Mouse (Mus musculus): ENCODE measurements at regions not wholly inside any gene's neighbourhood (a gene's known extent, or its start where the extent isn't known, plus 50 kb on each side); places are given as distances from the start of the nearest gene placed in this dataset.

DNA sequence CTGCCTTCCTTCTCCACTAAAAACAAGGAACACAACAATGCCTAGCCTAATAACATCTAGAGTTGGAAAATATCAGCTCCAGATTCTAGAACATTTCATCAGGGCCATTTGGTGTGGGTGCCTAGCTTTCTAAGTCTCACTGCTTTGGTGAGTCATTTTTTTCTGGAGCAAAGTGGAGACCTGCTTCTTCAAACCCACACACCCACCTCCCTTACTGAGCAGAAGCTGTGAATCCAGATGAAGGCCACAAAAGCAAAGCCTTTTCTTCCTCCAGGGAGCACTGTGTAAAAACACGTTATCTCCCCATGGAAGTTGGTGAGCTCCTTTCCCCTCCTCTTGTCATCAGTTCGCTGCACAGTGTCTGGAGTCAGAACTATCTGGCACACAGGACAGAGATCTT, 294.1 kb downstream of the Mex3b start:
- peak; percentile 79 for DNase-seq (ENCODE audit: low read depth, low spot score)

DNA sequence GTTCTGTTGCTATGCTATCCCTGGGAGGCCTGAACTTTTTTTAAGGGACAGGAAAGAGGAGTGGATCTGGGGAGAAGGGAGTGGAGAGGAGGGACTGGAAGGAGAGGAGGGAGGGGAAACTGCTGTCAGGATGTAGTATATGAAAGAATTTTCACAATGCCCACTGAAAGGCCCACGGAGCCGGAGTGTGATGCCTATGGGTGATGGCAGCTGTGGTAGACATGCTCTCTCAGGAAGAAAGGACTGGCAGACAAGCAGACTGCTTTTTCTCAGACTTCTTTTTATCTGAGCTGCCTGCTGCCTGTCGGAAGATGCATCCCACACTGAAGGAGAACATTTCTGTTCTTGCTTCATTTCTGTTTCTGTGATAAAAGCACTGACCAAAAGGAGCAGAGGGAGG, 295.7 kb downstream of the Mex3b start:
- DNase-seq (ENCODE audit: low read depth, low spot score) = peak; percentile 59

DNA sequence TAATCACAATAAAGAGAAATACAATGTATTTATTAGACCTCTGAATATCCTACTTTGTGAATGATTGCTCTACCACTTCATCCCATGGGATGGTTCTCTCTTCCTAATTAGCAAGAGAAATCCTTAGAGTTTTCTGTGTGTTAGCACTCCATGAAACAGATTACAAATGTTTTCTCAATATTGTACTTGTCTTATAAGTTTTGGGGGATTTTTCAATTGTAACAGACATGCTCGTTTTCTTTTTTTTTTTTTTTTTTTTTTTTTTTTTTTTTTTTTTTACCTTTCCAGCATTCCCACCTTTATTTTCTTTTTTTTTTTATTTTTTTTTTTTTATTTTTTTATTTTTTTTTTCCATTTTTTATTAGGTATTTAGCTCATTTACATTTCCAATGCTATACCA, 312.3 kb downstream of the Mex3b start:
- DNase-seq (ENCODE audit: low read depth, low spot score) = no peak

- no peak for DNase-seq (ENCODE audit: low read depth, low spot score)
Observed at GRCm38 (mm10) chr7:83186341-83186740, 319.2 kb downstream of the Mex3b start.

DNA sequence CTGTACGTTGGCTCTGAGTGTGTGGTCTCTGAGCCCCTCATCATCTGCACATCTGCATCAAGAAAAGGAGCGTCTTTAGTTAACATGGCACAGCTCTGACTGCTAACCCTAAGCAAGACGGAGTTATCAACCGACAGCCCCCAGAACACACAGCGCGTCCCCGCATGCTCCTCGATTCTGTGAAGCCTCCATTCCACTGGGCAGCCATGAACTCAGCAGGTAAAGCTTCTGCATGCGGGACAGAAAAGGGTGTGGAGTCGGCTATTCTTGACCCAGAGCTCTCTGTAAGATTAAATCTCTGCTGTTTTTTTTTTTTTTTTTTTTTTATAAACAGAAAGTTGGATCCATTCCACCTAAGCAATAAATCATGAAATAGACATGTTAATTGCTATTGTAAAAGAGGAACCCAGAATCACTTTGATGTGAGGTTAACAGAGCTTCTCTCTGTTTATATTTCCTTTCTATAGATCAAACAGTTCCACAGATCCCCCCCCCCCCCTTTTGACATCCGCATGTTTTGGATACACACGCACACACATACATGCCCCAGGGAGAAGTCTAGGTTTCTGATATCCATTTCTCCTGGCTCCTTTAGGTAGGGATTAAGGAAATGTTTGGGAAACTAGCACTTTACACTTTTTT, 328.9 kb downstream of the Mex3b start:
- no peak for DNase-seq (ENCODE audit: low read depth, low spot score)

DNA sequence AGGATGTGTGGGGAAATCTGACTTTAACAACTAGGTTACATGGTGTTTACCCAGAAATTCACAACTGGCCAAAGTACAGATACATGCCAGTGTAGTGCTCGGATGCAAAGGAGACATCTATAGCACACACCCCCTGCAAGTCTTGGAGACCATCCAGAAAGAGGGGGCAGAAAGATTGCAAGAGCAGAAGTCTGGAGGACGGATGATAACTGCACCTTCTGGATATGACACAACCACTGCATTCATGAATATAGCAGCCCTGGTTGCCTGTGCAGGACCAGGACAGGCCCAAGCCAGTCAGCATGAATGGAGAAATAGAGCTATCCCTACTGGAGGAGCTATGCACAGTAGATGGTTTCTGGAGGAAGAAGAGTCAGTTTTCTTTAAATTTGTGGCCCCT, 330.4 kb downstream of the Mex3b start:
- peak; percentile 53 for DNase-seq (ENCODE audit: low read depth, low spot score)

GRCm38 (mm10) chr7:83201126-83201686, 334.1 kb downstream of the Mex3b start:
- peak; percentile 3 for DNase-seq (ENCODE audit: low read depth, low spot score)

DNA sequence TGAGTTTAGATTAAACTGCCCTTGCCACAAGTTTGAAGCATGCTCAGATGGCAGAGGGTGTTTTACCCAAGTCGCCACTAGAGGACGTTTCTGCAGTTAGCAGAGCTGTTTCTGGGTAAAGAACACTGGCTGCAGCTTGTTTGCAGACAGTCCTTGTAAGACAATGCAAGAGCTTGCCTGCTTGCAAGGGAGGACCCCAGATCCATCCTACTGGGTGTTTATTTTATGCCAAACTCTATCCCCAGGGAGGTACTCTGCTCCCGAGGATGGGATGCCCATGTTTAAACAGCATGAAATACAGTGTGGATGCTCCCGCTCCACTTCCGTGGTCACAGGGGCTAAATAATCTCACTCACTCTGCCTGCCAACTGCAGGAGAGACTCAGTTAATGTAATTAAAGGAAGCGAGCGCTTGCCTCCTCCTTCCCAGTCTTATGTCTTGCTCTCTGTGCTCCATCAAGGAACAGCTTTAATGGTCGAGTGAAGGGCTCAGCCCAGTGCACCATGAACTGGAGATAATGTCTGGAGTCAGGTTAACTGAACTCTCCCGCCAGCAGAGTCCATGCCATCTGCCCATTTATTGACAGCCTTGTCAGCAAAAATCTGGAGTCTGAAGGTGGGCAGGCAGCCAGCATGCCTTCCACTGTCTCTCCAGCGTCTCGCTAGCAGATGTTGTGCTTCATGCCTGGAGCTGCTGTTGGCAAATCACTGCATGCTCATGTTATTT, 334.8 kb downstream of the Mex3b start:
- DNase-seq (ENCODE audit: low read depth, low spot score) = peak; percentile 90

DNA sequence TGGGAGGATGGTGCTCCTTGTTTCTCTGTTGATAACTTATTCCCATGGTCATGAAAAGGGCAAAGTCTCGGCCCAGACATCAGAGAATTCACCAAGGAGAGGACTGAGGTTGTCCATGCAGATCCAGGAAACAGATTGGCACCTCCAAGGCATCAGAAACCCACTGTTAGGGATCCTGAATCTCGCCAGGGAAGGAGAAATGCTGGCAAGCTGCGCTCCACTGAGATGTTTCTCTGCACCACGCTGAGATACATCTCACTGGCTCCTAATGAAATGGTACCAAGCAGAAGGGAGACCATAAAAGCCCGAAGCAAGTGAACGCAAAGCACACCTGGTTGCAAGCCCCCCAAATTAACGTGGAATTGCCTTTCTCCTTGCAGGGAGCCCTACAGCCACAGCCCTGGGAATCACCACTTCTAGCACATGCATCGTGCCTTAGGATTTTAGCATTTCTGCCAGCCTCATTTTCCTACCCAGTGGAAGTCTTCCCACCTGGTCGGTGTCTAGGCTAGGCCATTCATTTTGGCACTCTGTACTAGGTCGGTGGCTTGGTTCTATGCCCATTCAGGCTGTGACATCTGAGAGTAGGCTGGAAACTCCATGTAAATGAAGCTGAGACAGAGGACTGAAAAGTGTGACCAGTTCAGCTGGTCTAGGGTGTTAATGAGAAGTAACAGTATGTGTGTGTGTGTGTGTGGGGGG, 336.3 kb downstream of the Mex3b start:
- DNase-seq (ENCODE audit: low read depth, low spot score) = peak; percentile 83

DNA sequence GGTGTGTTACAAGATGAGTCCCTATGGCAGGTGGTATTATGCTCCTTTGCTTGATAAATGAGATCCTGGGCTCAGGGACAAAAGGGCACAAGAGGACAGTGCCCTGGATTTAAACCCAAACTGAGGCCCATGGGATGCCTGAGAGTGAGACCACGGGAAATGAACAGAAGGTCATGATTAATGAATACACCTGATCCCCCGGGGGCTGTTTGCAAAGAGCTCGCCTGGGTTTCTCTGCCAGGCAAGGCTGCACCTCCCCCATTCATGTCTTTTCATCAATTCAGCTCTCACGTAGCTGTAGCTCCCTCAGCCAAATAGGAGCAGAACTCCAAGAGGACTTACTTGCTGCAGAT, 336.9 kb downstream of the Mex3b start:
- peak; percentile 36 for DNase-seq (ENCODE audit: low read depth, low spot score)

GRCm38 (mm10) chr7:83204701-83205100, 337.6 kb downstream of the Mex3b start:
- peak; percentile 9 for DNase-seq (ENCODE audit: low read depth, low spot score)

GRCm38 (mm10) chr7:83206999-83207398, 339.9 kb downstream of the Mex3b start:
- no peak for DNase-seq (ENCODE audit: low read depth, low spot score)

DNA sequence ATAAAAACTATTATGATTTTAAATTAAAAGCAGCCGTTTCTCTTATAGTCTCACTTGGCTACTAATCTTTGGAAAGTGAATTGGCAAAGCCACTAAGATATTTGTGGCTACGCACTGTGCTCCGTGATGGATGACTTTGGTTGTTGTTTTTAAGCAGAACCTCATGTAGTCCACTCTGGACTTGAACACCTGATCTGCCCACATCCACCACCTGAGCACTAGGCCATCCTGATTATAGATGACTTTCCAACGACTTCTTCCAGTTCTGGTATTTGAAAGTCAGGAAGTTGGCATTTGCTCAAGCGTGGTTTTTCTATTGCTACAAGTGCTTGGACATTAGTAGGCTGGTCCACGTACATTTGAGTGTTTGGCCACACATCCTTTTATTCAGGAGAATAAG, 344.5 kb downstream of the Mex3b start:
- no peak for DNase-seq (ENCODE audit: low read depth, low spot score)

GRCm38 (mm10) chr7:83222029-83222722, 355.0 kb downstream of the Mex3b start:
- DNase-seq (ENCODE audit: low read depth, low spot score) = no peak

- DNase-seq (ENCODE audit: low read depth, low spot score) = no peak
Observed at GRCm38 (mm10) chr7:83227262-83228108, 357.2 kb upstream of the Tmc3 start.

DNA sequence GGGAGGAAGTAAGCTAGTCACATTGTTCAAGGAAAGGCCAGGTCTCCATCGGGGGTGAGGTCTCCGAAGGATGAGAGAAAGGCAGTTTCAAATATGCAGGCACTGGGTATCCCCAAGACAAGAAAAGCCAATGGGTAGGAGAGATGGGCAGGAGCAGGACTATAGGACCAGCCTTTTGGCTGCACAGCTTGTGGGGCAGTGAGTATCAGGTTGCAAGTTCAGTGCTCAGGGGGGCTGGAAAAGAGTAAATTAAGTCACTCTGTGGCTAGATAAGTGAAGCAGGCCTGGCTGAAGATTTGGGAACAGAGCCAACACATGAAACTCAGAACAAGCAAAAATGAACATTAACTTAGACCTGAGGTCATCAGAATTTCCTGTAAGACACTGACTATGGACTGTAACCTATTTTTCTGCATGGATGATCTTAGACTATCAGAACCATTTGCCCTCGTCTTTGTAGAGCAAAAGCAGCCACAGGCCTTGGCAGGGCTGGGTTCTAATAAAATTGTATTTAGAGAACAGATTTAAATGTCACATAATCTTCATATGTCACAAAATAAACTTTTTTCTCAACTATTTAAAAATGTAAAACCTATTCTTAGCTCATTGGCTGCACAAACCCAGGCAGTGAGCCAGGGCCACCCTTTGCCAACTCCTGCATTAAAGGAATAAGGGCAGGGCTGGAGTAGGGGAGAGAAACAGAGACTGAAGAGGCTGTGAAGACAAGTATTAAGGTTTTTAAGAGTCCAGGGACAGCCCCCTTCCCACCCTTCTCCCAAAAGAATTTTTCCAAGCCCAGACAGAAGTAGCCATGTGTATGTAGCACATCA, 354.0 kb upstream of the Tmc3 start:
- DNase-seq (ENCODE audit: low read depth, low spot score) = peak; percentile 54

GRCm38 (mm10) chr7:83235659-83236058, 349.1 kb upstream of the Tmc3 start:
- DNase-seq (ENCODE audit: low read depth, low spot score) = peak; percentile 95

GRCm38 (mm10) chr7:83237336-83237735, 347.4 kb upstream of the Tmc3 start:
- no peak for DNase-seq (ENCODE audit: low read depth, low spot score)

DNA sequence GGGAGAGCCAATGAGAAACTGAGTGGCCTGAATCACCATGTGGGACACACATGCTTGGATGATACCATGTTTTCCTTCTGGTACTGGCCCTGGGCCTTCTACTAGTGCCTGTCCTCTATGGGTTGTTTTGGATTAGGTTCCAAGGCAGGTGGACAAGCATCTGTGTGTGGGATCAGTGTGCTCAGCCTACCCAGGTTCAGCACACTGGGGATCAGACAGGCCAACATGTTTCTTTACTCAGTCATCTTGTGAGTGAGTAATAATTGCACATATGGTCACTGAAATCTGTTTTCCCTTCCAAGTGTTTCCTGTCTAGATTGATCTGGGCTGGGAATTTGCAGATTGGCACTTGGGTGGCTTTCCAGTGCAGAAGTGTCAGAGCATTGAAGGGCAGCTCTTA, 346.6 kb upstream of the Tmc3 start:
- peak; percentile 95 for DNase-seq (ENCODE audit: low read depth, low spot score)

- DNase-seq (ENCODE audit: low read depth, low spot score) = peak; percentile 89
Observed at GRCm38 (mm10) chr7:83242233-83242632, 342.5 kb upstream of the Tmc3 start.

Measured in brain, adult 2 months (tissue).